Mouse (Mus musculus) heart, adult 8-10 months (tissue): ENCODE measurements at regions not wholly inside any gene's neighbourhood (a gene's known extent, or its start where the extent isn't known, plus 50 kb on each side); places are given as distances from the start of the nearest gene placed in this dataset.

Experiments
- DNase-seq: peaks from one replicate; pipeline ENCODE4 v3.0.0; 2022; ENCODE audit warnings: low spot score

GRCm38 (mm10) chr1:12318029-12318428 lies 904.1 kb downstream of the A830018L16Rik start:
- no peak for DNase-seq

GRCm38 (mm10) chr1:12334186-12334585 lies 920.3 kb downstream of the A830018L16Rik start:
- no peak for DNase-seq

GRCm38 (mm10) chr1:12344726-12345438 lies 931.0 kb downstream of the A830018L16Rik start:
- no peak for DNase-seq

- DNase-seq: no peak
Measured at GRCm38 (mm10) chr1:12345439-12345819, 931.5 kb downstream of the A830018L16Rik start.

GRCm38 (mm10) chr1:12354531-12354930 lies 940.6 kb downstream of the A830018L16Rik start:
- DNase-seq: no peak

- no peak for DNase-seq
Measured at GRCm38 (mm10) chr1:12367872-12368271, 954.0 kb downstream of the A830018L16Rik start.

GRCm38 (mm10) chr1:12372968-12373367 lies 959.1 kb downstream of the A830018L16Rik start:
- no peak for DNase-seq

GRCm38 (mm10) chr1:12398146-12398884 lies 984.4 kb downstream of the A830018L16Rik start:
- DNase-seq: no peak

- peak; percentile 83 for DNase-seq
Measured at GRCm38 (mm10) chr1:12405391-12406270, 991.7 kb downstream of the A830018L16Rik start.

GRCm38 (mm10) chr1:12409738-12410523 lies 996.0 kb downstream of the A830018L16Rik start:
- no peak for DNase-seq

GRCm38 (mm10) chr1:12410524-12410886 lies 996.6 kb downstream of the A830018L16Rik start:
- no peak for DNase-seq

GRCm38 (mm10) chr1:12424510-12424909 lies 1010.6 kb downstream of the A830018L16Rik start:
- DNase-seq: no peak

- no peak for DNase-seq
Measured at GRCm38 (mm10) chr1:12437894-12438293, 1024.0 kb downstream of the A830018L16Rik start.

GRCm38 (mm10) chr1:12466255-12466654 lies 1052.3 kb downstream of the A830018L16Rik start:
- DNase-seq: no peak

GRCm38 (mm10) chr1:12478983-12479763 lies 1065.3 kb downstream of the A830018L16Rik start:
- DNase-seq: peak; percentile 53

GRCm38 (mm10) chr1:12500442-12500841 lies 1086.5 kb downstream of the A830018L16Rik start:
- DNase-seq: peak; percentile 3

- DNase-seq: peak; percentile 1
Measured at GRCm38 (mm10) chr1:12507997-12508396, 1094.1 kb downstream of the A830018L16Rik start.

GRCm38 (mm10) chr1:12510129-12510816 lies 1096.4 kb downstream of the A830018L16Rik start:
- no peak for DNase-seq

- DNase-seq: no peak
Measured at GRCm38 (mm10) chr1:12519601-12520000, 1105.7 kb downstream of the A830018L16Rik start.

GRCm38 (mm10) chr1:12555859-12556258 lies 1142.0 kb downstream of the A830018L16Rik start:
- no peak for DNase-seq
